Mouse (Mus musculus): ENCODE data around the gene Ndst4. TPM values are rescaled to one million over a fixed set of nuclear protein-coding genes. Genes with fewer than 3 reads are reported as not detected.

Gene Ndst4
- 0.07 and 0.30 TPM in 2 replicates for polyA plus RNA-seq (2016; fragmentation: Nextera tagmentation; extraction: Ambion mirVana)

DNA sequence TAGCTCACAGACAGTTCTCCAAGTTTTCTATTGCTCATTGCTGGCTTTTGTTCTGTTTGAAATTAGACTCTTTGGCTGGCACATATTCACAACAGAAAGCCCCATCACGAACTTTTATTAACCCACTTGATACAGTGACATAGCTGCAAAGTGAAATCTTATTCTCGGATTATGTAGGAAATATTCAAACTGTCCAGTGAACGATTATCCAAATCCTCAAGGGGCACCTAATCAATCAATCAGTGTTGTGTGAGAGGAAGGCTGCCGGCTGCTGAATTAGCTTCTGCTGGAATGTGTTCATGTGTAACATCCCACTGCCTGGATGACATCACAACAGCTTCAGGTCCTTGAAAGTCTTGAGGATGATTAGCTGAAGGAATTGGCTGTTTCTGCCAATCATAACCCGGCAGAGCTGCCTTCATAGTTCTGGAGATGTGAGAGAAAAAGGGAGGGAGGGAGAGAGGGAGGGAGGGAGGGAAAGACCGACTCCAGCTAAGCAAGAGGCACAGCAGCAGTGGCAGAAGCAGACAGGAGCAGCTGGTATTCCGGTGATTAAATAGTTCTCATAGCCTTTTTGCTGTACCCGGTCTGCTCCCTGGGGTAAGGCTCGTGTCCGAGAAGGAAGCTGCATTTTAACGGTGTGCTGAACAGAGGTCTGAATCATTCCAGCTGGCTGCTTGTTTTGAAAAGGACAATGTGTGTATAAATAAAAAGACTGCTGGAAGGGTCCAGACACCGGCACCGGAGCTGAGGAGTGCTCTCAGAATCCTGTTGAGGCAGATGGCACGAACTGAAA is at the start of gene Ndst4:
Gene Ndst4 (plus strand): TSS at position 476 of the 796 bp plus-strand sequence.
- peak within 1 kb of the TSS; percentile 43 for H3K4me3 ChIP-seq
- H3K4me1 ChIP-seq: peaks cover 9% of the 10 kb centered on the region
- peak; percentile 48 for DNase-seq (ENCODE audit: low spot score)
- peak within 1 kb of the TSS; percentile 67 for H3K27ac ChIP-seq (replicated peaks)
- no peaks in the 10 kb centered on the region for H3K36me3 ChIP-seq
- no peaks in the 10 kb centered on the region for H3K9me3 ChIP-seq (replicated peaks)
- H3K27me3 ChIP-seq (ENCODE audit: low read depth, poor library complexity, severe bottlenecking): no peaks in the 10 kb centered on the region
- 23% methylated on average over 14 of the region's 14 CpGs for WGBS

DNA sequence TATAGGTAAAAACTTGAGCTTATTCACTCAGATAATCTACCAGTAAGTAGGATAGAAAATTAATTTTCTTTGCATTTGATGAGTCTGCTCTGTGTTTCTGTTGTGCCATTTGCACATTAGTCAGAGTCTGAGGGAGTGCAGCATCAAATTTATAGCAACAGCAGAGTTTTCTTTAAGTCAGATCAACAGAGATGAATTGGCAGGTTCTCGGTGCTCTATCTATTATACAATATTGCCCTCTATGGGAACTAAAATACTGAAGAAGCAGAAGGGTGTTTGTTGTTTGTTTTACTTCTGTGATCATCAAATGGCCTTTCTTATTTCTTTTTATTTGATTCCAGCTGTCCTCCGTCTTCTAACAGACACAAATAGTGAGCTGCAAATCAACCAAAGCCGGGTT is 6.4 kb upstream of the Ndst4 start:
- WGBS: 89% methylated on average over 3 of the region's 3 CpGs
- no peaks in the 10 kb centered on the region for H3K27me3 ChIP-seq (ENCODE audit: low read depth, poor library complexity, severe bottlenecking)
- H3K4me3 ChIP-seq: no peak overlapping the region
- H3K4me1 ChIP-seq: no peaks in the 10 kb centered on the region
- H3K36me3 ChIP-seq: no peaks in the 10 kb centered on the region
- DNase-seq (ENCODE audit: low spot score): no peak
- no peaks in the 10 kb centered on the region for H3K9me3 ChIP-seq (replicated peaks)
- no peak overlapping the region for H3K27ac ChIP-seq (replicated peaks)

DNA sequence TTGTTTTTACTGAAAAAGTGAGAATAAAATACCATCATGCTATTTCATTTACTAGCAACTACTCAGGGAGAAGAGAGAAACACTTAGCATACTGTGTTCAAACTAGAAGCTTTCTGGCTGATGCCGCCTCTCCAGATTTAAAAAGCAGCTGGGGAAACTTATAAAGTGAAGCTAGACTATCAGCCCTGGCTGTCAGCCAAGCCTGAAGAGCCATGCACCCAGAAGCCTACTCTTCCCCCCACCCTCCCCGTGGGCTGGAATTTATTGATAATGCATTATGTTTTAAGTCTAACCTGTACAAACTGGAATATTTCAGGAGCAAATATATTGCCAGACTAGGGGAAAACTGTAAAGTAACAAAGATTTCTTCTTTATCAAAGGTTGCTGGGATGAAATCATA is 2.6 kb downstream of the Ndst4 start:
- Histone ChIP-seq H3K27ac (replicated peaks) (no peak overlapping the region), H3K4me1 (peaks cover 9% of the 10 kb centered on the region), H3K4me3 (no peak overlapping the region), H3K9me3 (replicated peaks) (no peaks in the 10 kb centered on the region), H3K36me3 (no peaks in the 10 kb centered on the region), H3K27me3 (ENCODE audit: low read depth, poor library complexity, severe bottlenecking) (no peaks in the 10 kb centered on the region)
- DNase-seq (ENCODE audit: low spot score): no peak
- WGBS: 88% methylated on average over 2 of the region's 2 CpGs

DNA sequence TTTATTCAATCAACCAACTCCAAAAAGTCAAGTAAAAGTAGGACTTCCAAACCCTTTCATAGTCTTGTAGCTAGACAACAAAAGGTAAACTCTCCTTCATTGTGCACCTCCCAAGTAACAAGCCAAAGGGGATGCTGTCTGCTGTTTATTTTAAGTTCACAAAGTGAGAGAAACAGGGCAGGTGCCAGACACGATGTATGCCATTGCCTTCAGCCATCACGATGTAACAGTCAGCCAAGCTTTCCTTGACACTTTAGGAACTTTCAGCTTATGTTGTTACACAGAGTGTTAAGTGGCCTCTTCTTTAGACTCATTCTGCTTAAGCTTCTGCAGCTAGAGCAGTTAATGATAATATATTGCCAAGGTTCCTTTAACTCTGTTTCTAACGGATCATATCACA is 3.1 kb downstream of the Ndst4 start:
- H3K27ac ChIP-seq (replicated peaks): no peak overlapping the region
- no peak for DNase-seq (ENCODE audit: low spot score)
- H3K27me3 ChIP-seq (ENCODE audit: low read depth, poor library complexity, severe bottlenecking): no peaks in the 10 kb centered on the region
- peaks cover 9% of the 10 kb centered on the region for H3K4me1 ChIP-seq
- WGBS: 82% methylated on average over 3 of the region's 3 CpGs
- H3K4me3 ChIP-seq: no peak overlapping the region
- no peaks in the 10 kb centered on the region for H3K9me3 ChIP-seq (replicated peaks)
- H3K36me3 ChIP-seq: no peaks in the 10 kb centered on the region

DNA sequence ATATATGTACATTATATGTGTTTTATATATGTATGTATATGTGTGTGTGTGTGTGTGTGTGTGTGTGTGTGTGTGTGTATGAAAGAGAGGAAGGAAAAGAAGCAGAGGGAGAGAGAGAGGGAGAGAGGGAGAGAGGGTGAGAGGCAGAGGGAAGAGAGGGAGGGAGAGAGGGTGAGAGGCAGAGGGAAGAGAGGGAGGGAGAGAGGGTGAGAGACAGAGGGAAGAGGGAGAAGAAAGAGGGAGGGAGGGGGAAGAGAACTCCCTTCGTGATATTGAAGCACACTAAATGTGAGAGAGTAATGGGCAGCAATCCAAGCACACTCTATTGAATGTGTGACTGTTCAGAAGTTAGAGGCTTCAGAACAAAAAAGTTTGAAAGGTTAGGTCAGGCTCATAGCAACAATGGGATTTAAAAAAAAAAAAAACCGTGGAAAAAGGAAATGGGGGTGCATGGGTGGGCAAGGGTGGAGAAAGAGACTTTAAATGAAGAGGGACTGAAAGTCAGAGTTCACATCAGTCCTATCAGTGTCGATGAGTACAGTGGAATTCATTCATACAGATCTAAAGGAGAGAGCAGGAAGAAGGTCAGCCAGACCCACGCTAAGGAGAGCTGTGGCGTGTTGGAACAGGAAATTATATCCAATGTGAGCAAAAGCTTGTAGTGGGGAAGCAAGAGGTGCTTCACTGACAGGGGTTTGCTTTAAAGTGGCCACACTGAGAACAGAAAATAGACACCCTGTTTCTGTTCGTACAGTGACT is 63.2 kb downstream of the Ndst4 start:
- H3K4me3 ChIP-seq: no peak overlapping the region
- 63% methylated on average over 6 of the region's 6 CpGs for WGBS
- H3K27me3 ChIP-seq (ENCODE audit: low read depth, poor library complexity, severe bottlenecking): no peaks in the 10 kb centered on the region
- peaks cover 6% of the 10 kb centered on the region; the same call in 1 of the 2 replicates for H3K4me1 ChIP-seq
- no peak for DNase-seq (ENCODE audit: low spot score)
- no peak overlapping the region for H3K27ac ChIP-seq (replicated peaks)
- no peaks in the 10 kb centered on the region for H3K36me3 ChIP-seq
- H3K9me3 ChIP-seq (replicated peaks): no peaks in the 10 kb centered on the region

DNA sequence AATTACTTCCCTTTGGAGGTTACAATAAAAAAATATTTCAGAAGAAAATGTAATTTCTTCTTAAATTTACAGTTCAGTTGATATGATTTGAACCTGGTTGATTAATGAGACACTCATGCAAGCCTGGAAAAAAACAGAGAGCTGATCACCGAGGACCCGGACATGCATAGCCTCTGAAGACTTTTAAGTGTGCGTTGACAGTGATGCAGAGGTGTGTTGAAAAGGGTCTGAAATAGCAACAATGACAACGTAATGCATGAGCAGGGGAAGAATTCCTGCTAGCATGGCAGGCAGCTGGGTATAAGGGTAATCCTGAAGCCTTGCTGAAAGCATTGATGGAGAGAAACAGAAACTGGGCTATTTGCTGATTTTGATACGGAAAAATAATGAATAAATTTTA is 106.2 kb downstream of the Ndst4 start:
- Histone ChIP-seq H3K4me1 (no peaks in the 10 kb centered on the region), H3K27ac (replicated peaks) (no peak overlapping the region), H3K36me3 (no peaks in the 10 kb centered on the region), H3K9me3 (replicated peaks) (no peaks in the 10 kb centered on the region), H3K27me3 (ENCODE audit: low read depth, poor library complexity, severe bottlenecking) (no peaks in the 10 kb centered on the region), H3K4me3 (no peak overlapping the region)
- no peak for DNase-seq (ENCODE audit: low spot score)
- 91% methylated on average over 5 of the region's 5 CpGs for WGBS

DNA sequence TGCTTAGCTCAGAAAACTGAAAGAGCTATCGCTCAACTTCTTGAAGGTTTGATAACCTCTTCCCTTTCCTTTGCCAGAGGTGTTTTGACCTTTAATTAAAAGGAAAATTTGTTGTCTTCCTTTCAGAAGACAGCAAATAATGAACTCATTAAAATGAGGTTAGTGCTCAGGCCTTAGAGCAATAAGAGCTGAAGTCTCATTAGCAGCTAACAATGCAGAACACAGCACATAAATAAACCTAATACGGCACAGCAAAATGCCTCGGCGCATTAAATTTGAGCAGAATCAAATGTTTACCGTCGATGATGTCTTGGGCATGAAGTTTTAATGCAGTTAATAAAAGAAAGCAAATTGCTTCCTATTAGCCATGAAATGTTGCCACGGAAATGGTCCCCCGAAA is 129.5 kb downstream of the Ndst4 start:
- Histone ChIP-seq H3K9me3 (replicated peaks) (no peaks in the 10 kb centered on the region), H3K4me3 (no peak overlapping the region), H3K27me3 (ENCODE audit: low read depth, poor library complexity, severe bottlenecking) (no peaks in the 10 kb centered on the region), H3K27ac (replicated peaks) (no peak overlapping the region), H3K4me1 (no peaks in the 10 kb centered on the region), H3K36me3 (no peaks in the 10 kb centered on the region)
- no peak for DNase-seq (ENCODE audit: low spot score)
- WGBS: 89% methylated on average over 8 of the region's 8 CpGs

DNA sequence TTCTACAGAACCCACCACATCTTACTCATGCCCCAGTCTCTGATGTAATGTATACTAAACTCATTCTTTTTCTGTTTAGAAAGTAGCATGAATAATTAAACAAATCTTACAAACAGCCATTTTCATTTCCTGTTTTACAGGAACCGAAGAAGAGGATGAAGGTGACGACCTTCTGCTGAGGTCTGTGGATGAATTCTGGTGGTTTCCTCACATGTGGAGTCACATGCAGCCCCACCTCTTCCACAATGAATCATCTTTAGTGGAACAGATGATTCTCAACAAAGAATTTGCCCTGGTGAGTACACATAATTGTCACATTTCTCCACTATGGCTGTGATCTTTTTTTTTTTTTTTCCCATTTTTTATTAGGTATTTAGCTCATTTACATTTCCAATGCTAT is 166.7 kb downstream of the Ndst4 start:
- Histone ChIP-seq H3K27ac (replicated peaks) (no peak overlapping the region), H3K4me1 (no peaks in the 10 kb centered on the region), H3K36me3 (no peaks in the 10 kb centered on the region), H3K27me3 (ENCODE audit: low read depth, poor library complexity, severe bottlenecking) (no peaks in the 10 kb centered on the region), H3K9me3 (replicated peaks) (no peaks in the 10 kb centered on the region), H3K4me3 (no peak overlapping the region)
- DNase-seq (ENCODE audit: low spot score): no peak
- WGBS: 85% methylated on average over 2 of the region's 2 CpGs

DNA sequence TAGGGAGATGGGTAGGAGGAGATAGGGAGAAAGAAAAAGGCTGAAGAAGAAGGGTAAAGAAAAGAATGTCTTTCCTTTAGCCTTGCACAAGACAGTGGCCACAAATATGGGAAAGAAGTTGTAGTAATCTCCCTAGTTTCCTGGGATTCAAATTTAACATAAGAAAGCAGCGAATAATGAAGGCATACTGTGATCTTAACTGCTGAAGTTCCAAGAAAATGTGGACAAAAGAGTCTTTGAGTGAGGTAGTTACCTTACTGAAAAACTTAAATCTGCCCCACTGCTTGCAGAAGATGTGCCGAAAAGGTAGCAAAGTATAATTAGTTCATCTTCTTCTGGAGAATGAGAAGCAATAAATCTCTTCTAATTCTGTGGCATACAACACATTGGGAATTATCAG is 228.4 kb downstream of the Ndst4 start:
- H3K4me1 ChIP-seq: no peaks in the 10 kb centered on the region
- no peak for DNase-seq (ENCODE audit: low spot score)
- H3K27ac ChIP-seq (replicated peaks): no peak overlapping the region
- no peaks in the 10 kb centered on the region for H3K27me3 ChIP-seq (ENCODE audit: low read depth, poor library complexity, severe bottlenecking)
- H3K36me3 ChIP-seq: no peaks in the 10 kb centered on the region
- 87% methylated on average over 2 of the region's 2 CpGs for WGBS
- H3K4me3 ChIP-seq: no peak overlapping the region
- H3K9me3 ChIP-seq (replicated peaks): no peaks in the 10 kb centered on the region

DNA sequence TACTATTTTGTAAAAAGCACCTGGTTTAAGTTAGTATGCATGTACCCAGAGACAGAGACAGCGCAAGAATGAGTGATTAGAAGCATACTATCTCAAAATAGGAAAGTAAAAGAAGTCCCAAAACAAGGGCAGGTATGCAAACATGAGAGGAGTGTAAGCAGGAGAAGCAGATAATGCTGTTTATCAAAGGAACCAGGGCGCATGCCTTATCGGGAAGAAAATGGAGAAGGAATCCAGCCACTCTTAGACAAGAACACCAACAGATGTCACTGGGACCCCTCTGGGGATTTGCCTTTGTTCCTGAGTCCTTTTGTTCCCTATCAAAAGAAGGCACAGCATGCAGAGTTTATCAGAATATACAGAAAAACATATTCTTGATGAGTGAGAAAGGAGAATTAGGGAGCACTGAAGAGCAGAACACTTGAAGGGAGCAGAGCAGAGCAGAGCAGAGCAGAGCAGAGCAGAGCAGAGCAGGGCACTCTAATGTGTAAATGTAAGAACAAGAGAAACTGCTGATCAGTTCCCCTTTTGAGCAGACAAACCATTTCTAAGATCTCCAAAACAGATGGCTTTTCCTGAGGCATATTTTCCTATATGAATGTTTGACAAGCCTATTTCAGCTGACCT is 251.2 kb downstream of the Ndst4 start:
- H3K36me3 ChIP-seq: no peaks in the 10 kb centered on the region
- H3K4me3 ChIP-seq: no peak overlapping the region
- WGBS: 37% methylated on average over 3 of the region's 3 CpGs
- peak overlapping the region; percentile 55; the same call in 1 of the 2 replicates for H3K27ac ChIP-seq (replicated peaks)
- H3K27me3 ChIP-seq (ENCODE audit: low read depth, poor library complexity, severe bottlenecking): no peaks in the 10 kb centered on the region
- no peak for DNase-seq (ENCODE audit: low spot score)
- H3K4me1 ChIP-seq: peaks cover 7% of the 10 kb centered on the region
- H3K9me3 ChIP-seq (replicated peaks): no peaks in the 10 kb centered on the region

DNA sequence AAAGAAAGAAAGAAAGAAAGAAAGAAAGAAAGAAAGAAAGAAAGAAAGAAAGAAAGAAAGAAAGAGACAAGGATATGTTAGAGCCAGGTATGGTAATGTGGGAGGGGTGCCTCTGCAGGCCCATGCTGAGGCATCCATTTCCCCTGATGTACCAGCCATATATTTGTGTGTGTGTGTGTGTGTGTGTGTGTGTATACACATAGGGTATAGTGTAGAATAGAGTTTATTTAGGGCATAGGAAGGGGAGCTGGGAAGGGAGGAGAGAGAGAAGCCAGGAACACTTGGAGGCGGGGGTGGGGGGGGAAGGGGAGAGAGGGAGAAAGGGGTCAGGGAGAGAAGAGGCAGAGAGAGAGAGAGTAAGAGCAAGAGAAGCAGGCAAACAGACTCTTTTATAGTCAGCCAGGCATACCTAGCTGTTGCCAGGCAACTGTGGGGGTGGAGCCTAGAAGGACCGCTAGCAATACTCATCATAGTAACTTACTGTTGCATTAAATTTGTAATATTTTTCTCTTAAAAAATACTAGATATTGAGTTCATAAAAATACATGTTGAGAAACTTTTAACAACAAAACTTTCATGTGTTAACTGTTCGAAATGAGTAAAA is 256.3 kb downstream of the Ndst4 start:
- Histone ChIP-seq H3K27me3 (ENCODE audit: low read depth, poor library complexity, severe bottlenecking) (no peaks in the 10 kb centered on the region), H3K36me3 (no peaks in the 10 kb centered on the region), H3K4me1 (peaks cover 6% of the 10 kb centered on the region), H3K27ac (replicated peaks) (no peak overlapping the region), H3K4me3 (no peak overlapping the region), H3K9me3 (replicated peaks) (no peaks in the 10 kb centered on the region)
- WGBS: 60% methylated on average over 3 of the region's 3 CpGs
- DNase-seq (ENCODE audit: low spot score): peak; percentile 29

DNA sequence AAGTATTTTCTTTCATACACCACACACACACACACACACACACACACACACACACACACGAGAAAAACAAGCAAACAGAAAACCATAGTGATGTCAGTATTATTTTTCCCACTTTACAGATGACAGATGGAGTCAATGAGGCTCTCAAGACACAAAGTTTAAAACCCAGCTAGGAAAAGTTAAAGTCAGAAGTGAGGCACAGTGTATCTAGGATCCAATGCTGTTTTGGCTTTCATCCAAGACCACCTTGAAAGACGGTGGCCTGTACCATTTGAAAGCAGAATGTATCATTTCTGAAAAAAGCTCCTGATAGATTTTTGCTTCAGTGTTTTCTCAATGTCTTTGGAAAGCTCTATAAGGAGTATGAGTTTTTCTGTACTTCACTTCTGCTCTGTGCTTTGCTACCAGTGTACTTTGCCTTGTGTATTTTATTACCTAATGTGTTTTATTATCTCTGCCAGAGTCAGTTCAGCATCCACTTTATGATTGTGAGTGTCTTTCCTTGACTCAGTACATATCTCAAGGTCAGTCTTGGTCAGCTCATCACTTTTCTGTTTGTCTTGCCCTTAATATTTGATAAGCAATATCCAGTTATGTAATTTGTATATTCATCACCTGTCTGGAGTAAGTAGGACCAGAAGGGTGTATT is 257.1 kb downstream of the Ndst4 start:
- Histone ChIP-seq H3K4me1 (peaks cover 4% of the 10 kb centered on the region), H3K27ac (replicated peaks) (no peak overlapping the region), H3K36me3 (no peaks in the 10 kb centered on the region), H3K9me3 (replicated peaks) (no peaks in the 10 kb centered on the region), H3K27me3 (ENCODE audit: low read depth, poor library complexity, severe bottlenecking) (no peaks in the 10 kb centered on the region), H3K4me3 (no peak overlapping the region)
- WGBS: 82% methylated on average over 2 of the region's 2 CpGs
- no peak for DNase-seq (ENCODE audit: low spot score)
